Mouse (Mus musculus) bone marrow, adult 2 months (tissue): ENCODE results near the gene Cpeb1. TPM values are rescaled to one million over a fixed set of nuclear protein-coding genes. Genes with fewer than 3 reads are reported as not detected.

Source experiments
- H3K27ac ChIP-seq: fragments of 200-500 bp; 2 replicates; pipeline ENCODE4 v1.5.1; 2012; ENCODE audit warnings: low read depth, mild to moderate bottlenecking, control low read depth, inconsistent platforms, low read length; ENCODE audit not compliant: control insufficient read depth, poor library complexity, insufficient read depth
- H3K4me1 ChIP-seq: fragments of 200-500 bp; 2 replicates; pipeline ENCODE4 v1.6.1; 2011; ENCODE audit warnings: low read length; ENCODE audit not compliant: control insufficient read depth, insufficient read depth
- H3K4me3 ChIP-seq: fragments of 200-500 bp; replicated peaks from 2 replicates; pipeline ENCODE3; 2011; ENCODE audit warnings: mild to moderate bottlenecking, low read depth, low read length, control low read depth; ENCODE audit not compliant: control insufficient read depth
- CTCF ChIP-seq: fragments of 200-500 bp; IDR thresholded peaks from 2 replicates; pipeline ENCODE4 v1.5.1; 2011; ENCODE audit warnings: low read length, control low read depth; ENCODE audit not compliant: control insufficient read depth, insufficient read depth
- POLR2A ChIP-seq: fragments of 200-500 bp; IDR thresholded peaks from 2 replicates; pipeline ENCODE4 v1.6.1; 2011; ENCODE audit warnings: low read depth, mild to moderate bottlenecking, control low read depth, low read length, borderline replicate concordance; ENCODE audit not compliant: control insufficient read depth
- WGBS: fragments of 180-500 bp; shearing (Covaris S2); methylation state at CpG from one replicate; pipeline ENCODE4 v1.1.7; 2018; 5-methylcytosine and 5-hydroxymethylcytosine counted together
- polyA plus RNA-seq: library from polyadenylated mRNA; stranded (reverse); fragments of >200 nt; gene quantifications from 2 replicates; pipeline ENCODE4 v1.2.4, GENCODE M21; 2011; ENCODE audit warnings: low replicate concordance; ENCODE audit not compliant: missing spikeins, insufficient read depth, insufficient read length

The Cpeb1 gene
- polyA plus RNA-seq, 1 experiment = 2.4 TPM

GRCm38 (mm10) chr7:81476833-81477232 lies 21.6 kb upstream of the Cpeb1 start:
- no peak overlapping the region for H3K27ac ChIP-seq
- no peaks in the 10 kb centered on the region for H3K4me1 ChIP-seq
- 9% methylated on average over 24 of the region's 24 CpGs for WGBS
- H3K4me3 ChIP-seq = no peak overlapping the region
- TF ChIP-seq POLR2A = no peak

GRCm38 (mm10) chr7:81475221-81475620 lies 20.0 kb upstream of the Cpeb1 start:
- H3K4me1 ChIP-seq = no peaks in the 10 kb centered on the region
- 65% methylated on average over 3 of the region's 3 CpGs for WGBS
- no peak overlapping the region for H3K27ac ChIP-seq
- H3K4me3 ChIP-seq = no peak overlapping the region
- TF ChIP-seq POLR2A = no peak

GRCm38 (mm10) chr7:81464906-81465450 lies 9.7 kb upstream of the Cpeb1 start:
- no peaks in the 10 kb centered on the region for H3K4me1 ChIP-seq
- TF ChIP-seq POLR2A (no peak), CTCF (no peak)
- H3K27ac ChIP-seq = no peak overlapping the region
- no peak overlapping the region for H3K4me3 ChIP-seq
- WGBS = 51% methylated on average over 9 of the region's 9 CpGs

- 4% methylated on average over 4 of the region's 4 CpGs for WGBS
- H3K4me3 ChIP-seq = no peak overlapping the region
- H3K4me1 ChIP-seq = no peaks in the 10 kb centered on the region
- H3K27ac ChIP-seq = no peak overlapping the region
- TF ChIP-seq CTCF = no peak
- no peak for TF ChIP-seq POLR2A
Measured at GRCm38 (mm10) chr7:81464116-81464515, 8.9 kb upstream of the Cpeb1 start.

- WGBS = 67% methylated on average over 3 of the region's 3 CpGs
- Histone ChIP-seq H3K4me1 (no peaks in the 10 kb centered on the region), H3K27ac (no peak overlapping the region), H3K4me3 (no peak overlapping the region)
- TF ChIP-seq POLR2A (no peak), CTCF (no peak)
Measured at GRCm38 (mm10) chr7:81462815-81463214, 7.5 kb upstream of the Cpeb1 start.

- TF ChIP-seq POLR2A = no peak
- TF ChIP-seq CTCF = no peak
- Histone ChIP-seq H3K27ac (no peak overlapping the region), H3K4me1 (no peaks in the 10 kb centered on the region), H3K4me3 (no peak overlapping the region)
- WGBS = 2% methylated on average over 84 of the region's 87 CpGs
Measured at GRCm38 (mm10) chr7:81454331-81455039, 780 bp downstream of the Cpeb1 start.

GRCm38 (mm10) chr7:81453443-81454274 lies 1.6 kb downstream of the Cpeb1 start:
- 10% methylated on average over 84 of the region's 84 CpGs for WGBS
- no peak overlapping the region; the same call in 1 of the 2 replicates for H3K27ac ChIP-seq
- TF ChIP-seq CTCF = no peak
- TF ChIP-seq POLR2A = no peak
- no peaks in the 10 kb centered on the region for H3K4me1 ChIP-seq
- no peak overlapping the region for H3K4me3 ChIP-seq

GRCm38 (mm10) chr7:81452971-81453441 lies 2.3 kb downstream of the Cpeb1 start:
- no peak overlapping the region for H3K4me3 ChIP-seq
- WGBS = 9% methylated on average over 21 of the region's 21 CpGs
- no peak for TF ChIP-seq POLR2A
- no peak for TF ChIP-seq CTCF
- no peak overlapping the region for H3K27ac ChIP-seq
- no peaks in the 10 kb centered on the region for H3K4me1 ChIP-seq
